ENCODE assay signal across 20 mouse cellular contexts in the genomic region with DNA sequence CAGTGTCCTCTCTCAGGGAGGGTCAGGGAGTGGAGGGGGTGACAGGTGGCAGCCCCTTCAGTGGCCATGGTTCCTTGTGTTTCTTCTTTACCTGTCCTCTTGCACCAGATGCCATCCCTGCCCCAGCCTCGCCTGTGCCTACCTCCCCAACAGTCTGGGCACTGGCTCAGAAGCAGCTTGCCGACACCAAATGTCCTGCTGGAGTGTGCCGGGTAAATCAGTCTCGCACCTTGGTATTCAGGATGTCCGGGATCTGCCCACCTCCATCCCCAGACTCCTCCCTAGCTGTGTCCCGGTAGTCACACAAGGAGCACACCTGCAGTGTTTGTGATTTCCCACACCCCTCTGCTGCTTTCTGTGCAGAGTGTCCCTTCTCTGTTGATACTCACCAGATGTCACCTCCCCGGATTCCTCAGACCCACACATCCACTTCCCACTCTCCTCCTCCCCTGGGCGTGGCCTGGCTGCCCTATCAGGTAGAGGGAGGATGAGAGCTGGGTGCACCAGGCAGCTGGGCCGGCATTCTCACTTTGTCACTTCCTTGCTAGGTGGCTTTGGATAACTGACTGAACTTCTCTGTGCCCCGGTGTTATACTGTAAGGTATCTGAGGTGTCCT. TPM values are rescaled to one million over a fixed set of nuclear protein-coding genes. Genes with fewer than 3 reads are reported as not detected.
A peak's percentile ranks its signal among the peaks of the same experiment; 100 is the strongest.
DNase-seq lines count a peak whose midpoint lies in the region; ATAC-seq and TF ChIP-seq lines count a peak whose summit lies in the region.
"Had no signal": no experiment of that assay in that cellular context is flagged by ENCODE, and none has a peak within 500 bp of the region (broad histone marks: within the 10 kb centered on the region; RNA-seq: fewer than 3 reads in every experiment).

No protein-coding gene starts in this region.

- 54% methylated on average over 10 of the region's 10 CpGs for WGBS in intestine, postnatal 0 days
- 79% methylated on average over 10 of the region's 10 CpGs for WGBS in thymus, adult 2 months

- H3K9me3 ChIP-seq in intestine, postnatal 0 days (ENCODE audit: control insufficient read depth): no peaks in the 10 kb centered on the region
- H3K9me3 ChIP-seq: embryonic facial prominence, embryonic 15.5 days; G1E; heart, embryonic 10.5 days; midbrain, embryonic 12.5 days had no signal

- no peak overlapping the region for H3K9ac ChIP-seq in intestine, postnatal 0 days (ENCODE audit: low read depth, low read length)
- H3K9ac ChIP-seq: embryonic facial prominence, embryonic 15.5 days; midbrain, embryonic 12.5 days had no signal

- H3K27ac ChIP-seq in intestine, postnatal 0 days (ENCODE audit: low read depth, low read length): peak overlapping the region; percentile 50; the same call in 1 of the 2 replicates
- no peak overlapping the region for H3K27ac ChIP-seq in thymus, adult 2 months (ENCODE audit: control insufficient read depth, insufficient read depth, low read length)
- H3K27ac ChIP-seq: embryonic facial prominence, embryonic 15.5 days; gastrocnemius, adult 2 months; heart, embryonic 10.5 days; midbrain, embryonic 12.5 days had no signal

- H3K4me1 ChIP-seq in intestine, postnatal 0 days (replicated peaks; ENCODE audit: control insufficient read depth, insufficient read depth, low read length): no peaks in the 10 kb centered on the region
- peaks cover 4% of the 10 kb centered on the region for H3K4me1 ChIP-seq in thymus, adult 2 months (replicated peaks; ENCODE audit: control insufficient read depth, insufficient read depth, low read length)
- H3K4me1 ChIP-seq: midbrain, embryonic 12.5 days had no signal

- TF ChIP-seq CTCF in intestine, postnatal 0 days (IDR thresholded peaks at IDR 0.05; ENCODE audit: low read depth): no peak
- no peak for TF ChIP-seq CTCF in thymus, adult 2 months (IDR thresholded peaks at IDR 0.05; ENCODE audit: borderline replicate concordance, control insufficient read depth, extremely low read depth, insufficient read depth, low read length, poor library complexity)

- H3K27me3 ChIP-seq in intestine, postnatal 0 days (replicated peaks; ENCODE audit: control insufficient read depth, insufficient read depth, low read length): no peaks in the 10 kb centered on the region
- no peaks in the 10 kb centered on the region for H3K27me3 ChIP-seq in thymus, adult 2 months (ENCODE audit: control insufficient read depth, insufficient read depth, low read length)
- H3K27me3 ChIP-seq: embryonic facial prominence, embryonic 15.5 days; midbrain, embryonic 12.5 days had no signal

- DNase-seq in frontal cortex, postnatal 36 days (ENCODE audit: low spot score in 2 of 2): no peak
- DNase-seq in ES-CJ7 (ENCODE audit: low read depth, low spot score): peak; percentile 31
- peak; percentile 43 for DNase-seq in cerebellum, adult 8-10 months
- DNase-seq in thymus, adult 2 months: no peak
- no peak for DNase-seq in gastrocnemius, postnatal 14 days
- DNase-seq in spleen, adult 12 weeks (ENCODE audit: low spot score): no peak
- DNase-seq: adrenal gland, postnatal 36 days; gastrocnemius, adult 2 months; heart, postnatal 4 days; kidney, adult 11 months; lung, postnatal 14 days; thymus, postnatal 36 days had no signal

- H3K4me3 ChIP-seq in intestine, postnatal 0 days (ENCODE audit: low read depth, low read length): no peak overlapping the region
- H3K4me3 ChIP-seq in thymus, adult 2 months (ENCODE audit: control insufficient read depth, insufficient read depth, low read length): no peak overlapping the region
- H3K4me3 ChIP-seq: embryonic facial prominence, embryonic 15.5 days; gastrocnemius, adult 2 months; heart, embryonic 10.5 days; midbrain, embryonic 12.5 days had no signal

- peaks cover 65% of the 10 kb centered on the region for H3K36me3 ChIP-seq in intestine, postnatal 0 days (ENCODE audit: control insufficient read depth, insufficient read depth)
- peaks cover 32% of the 10 kb centered on the region for H3K36me3 ChIP-seq in thymus, adult 2 months (ENCODE audit: control insufficient read depth, insufficient read depth, low read length)

- intact Hi-C loops in gastrocnemius, postnatal 14 days (cut with DNase I; ENCODE audit: low total_unique reads): no loop called here

- peak; percentile 66 for ATAC-seq in frontal cortex, adult (ENCODE audit: low TSS enrichment)
- ATAC-seq in intestine, postnatal 0 days: peak; percentile 61
- ATAC-seq: activated CD4-positive, CD25-positive, alpha-beta regulatory T cell, adult 4 months; forebrain, embryonic 14.5 days had no signal

- no peak for TF ChIP-seq POLR2A in thymus, adult 2 months (IDR thresholded peaks at IDR 0.05; ENCODE audit: control insufficient read depth, extremely low read depth, insufficient read depth, low read length, poor library complexity)

- H3K4me2 ChIP-seq in intestine, postnatal 0 days (replicated peaks; ENCODE audit: low read depth): no peak overlapping the region
- H3K4me2 ChIP-seq: embryonic facial prominence, embryonic 15.5 days; midbrain, embryonic 12.5 days had no signal

RNA-seq across cellular contexts. Expression of gene Tbc1d9b, which starts 7.1 kb away (rescaled TPM):
- polyA plus RNA-seq in intestine, postnatal 0 days (2015; fragmentation: Nextera tagmentation; extraction: Ambion mirVana): 16.7 and 18.0 TPM in 2 replicates
- 58.7 and 70.3 TPM in 2 replicates for polyA plus RNA-seq in thymus, adult 2 months (2012; rRNA removed)
- 10 to 100 TPM; 22.7 to 23.4 TPM for total RNA-seq in gastrocnemius, postnatal 14 days (2021)

RNA-seq across cellular contexts. Expression of gene Mrnip, which starts 35.9 kb away (rescaled TPM):
- 6.1 and 7.0 TPM in 2 replicates for polyA plus RNA-seq in intestine, postnatal 0 days (2015; fragmentation: Nextera tagmentation; extraction: Ambion mirVana)
- 8.7 and 8.9 TPM in 2 replicates for polyA plus RNA-seq in thymus, adult 2 months (2012; rRNA removed)
- 1 to 10 TPM; 5.0 to 5.4 TPM for total RNA-seq in gastrocnemius, postnatal 14 days (2021)

Comparison
In these comparisons a context has a peak if more than half of its experiments do, and no peak if none do; other contexts are left out.
1. DNase-seq: peak in ES-CJ7 (single experiment) and cerebellum, adult 8-10 months (single experiment); none in frontal cortex, postnatal 36 days (0 of 2), thymus, adult 2 months (single experiment), gastrocnemius, postnatal 14 days (single experiment) and spleen, adult 12 weeks (single experiment).